Mouse (Mus musculus): Measurements from ENCODE around the gene Hs3st5. TPM values are rescaled to one million over a fixed set of nuclear protein-coding genes. Genes with fewer than 3 reads are reported as not detected.

The Hs3st5 gene
- polyA plus RNA-seq (2015; fragmentation: Nextera tagmentation; extraction: Ambion mirVana) = 0.35 and 0.81 TPM in 2 replicates

DNA sequence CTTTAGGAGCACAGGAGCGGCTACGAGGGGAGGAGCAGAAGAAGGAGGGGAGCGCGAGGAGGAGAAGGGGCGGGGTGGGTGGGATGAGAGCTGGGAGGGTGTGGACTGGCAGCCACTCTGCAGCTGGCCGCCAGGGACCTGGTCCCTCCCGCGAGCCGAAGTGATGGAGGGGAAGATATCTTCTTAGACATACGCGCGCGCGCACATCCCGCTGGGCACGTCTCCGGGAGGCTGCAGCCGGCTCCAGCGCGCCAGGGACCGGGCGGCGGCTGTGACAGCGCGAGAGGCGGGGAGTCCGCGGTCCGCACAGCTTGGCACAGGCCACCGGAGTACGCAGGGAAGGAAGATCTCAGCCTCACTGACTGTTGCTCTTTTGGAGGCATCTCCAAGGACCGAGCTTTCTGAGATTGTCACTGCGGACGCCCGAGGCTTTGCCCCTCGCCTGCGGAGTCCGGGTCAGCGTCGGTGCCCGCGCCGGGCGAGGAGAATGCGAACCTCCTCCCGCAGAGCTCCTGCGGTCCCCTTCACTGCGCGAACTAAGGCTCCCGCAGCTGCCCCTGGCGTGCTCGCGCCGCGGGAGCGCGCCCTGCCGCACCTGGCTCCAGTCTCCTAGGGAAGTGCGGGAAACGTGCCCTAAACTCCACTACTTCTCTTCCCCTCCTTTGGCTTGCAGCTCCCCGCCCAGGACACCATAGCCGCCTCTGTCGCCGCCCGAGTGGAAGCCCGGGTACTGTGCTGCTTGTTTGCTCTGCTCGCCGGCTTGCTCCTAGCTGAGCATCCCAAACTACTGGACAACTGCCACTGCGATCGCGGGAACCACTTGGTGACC is at the start of gene Hs3st5:
TSS of gene Hs3st5 (plus strand) at position 88 of the 829 bp plus-strand sequence.
- peak within 1 kb of the TSS; percentile 100 for H3K4me2 ChIP-seq
- peaks cover 17% of the 10 kb centered on the region for H3K4me1 ChIP-seq (replicated peaks)
- H3K27ac ChIP-seq = no peak within 1 kb of the TSS
- H3K36me3 ChIP-seq = no peaks in the 10 kb centered on the region
- H3K27me3 ChIP-seq = peaks cover 43% of the 10 kb centered on the region
- ATAC-seq (replicated peaks; ENCODE audit: insufficient number of reproducible peaks, insufficient read depth, low FRiP score, low read depth) = peak; percentile 79
- no peaks in the 10 kb centered on the region for H3K9me3 ChIP-seq (replicated peaks)
- H3K4me3 ChIP-seq = peak within 1 kb of the TSS; percentile 63
- peak within 1 kb of the TSS; percentile 58 for H3K9ac ChIP-seq
- under 1% methylated on average over 69 of the region's 71 CpGs for WGBS

DNA sequence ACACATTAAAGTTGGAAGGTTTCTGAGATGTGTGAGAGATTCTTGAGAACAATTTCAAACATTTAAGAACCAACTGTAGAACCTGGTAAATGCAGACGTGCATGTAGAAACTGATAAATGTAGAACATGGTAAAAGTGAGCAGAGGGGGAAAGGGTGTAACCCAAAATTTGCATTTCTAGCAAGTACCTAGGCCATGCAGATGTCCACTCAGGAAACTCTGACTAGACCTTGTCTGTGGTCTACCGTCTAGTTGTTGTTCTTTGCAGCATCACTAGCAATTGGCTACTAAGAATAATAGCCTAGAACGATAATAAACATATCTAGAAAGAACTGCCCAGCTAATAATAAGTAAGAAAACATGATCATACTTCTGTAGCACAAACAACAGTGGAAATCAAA is 38.0 kb upstream of the Hs3st5 start:
- no peaks in the 10 kb centered on the region for H3K27me3 ChIP-seq
- no peaks in the 10 kb centered on the region for H3K36me3 ChIP-seq
- H3K4me1 ChIP-seq (replicated peaks) = no peaks in the 10 kb centered on the region
- no peak overlapping the region for H3K27ac ChIP-seq
- H3K9me3 ChIP-seq (replicated peaks) = no peaks in the 10 kb centered on the region
- H3K4me2 ChIP-seq = no peak overlapping the region
- H3K4me3 ChIP-seq = no peak overlapping the region
- ATAC-seq (replicated peaks; ENCODE audit: insufficient number of reproducible peaks, insufficient read depth, low FRiP score, low read depth) = no peak
- H3K9ac ChIP-seq = no peak overlapping the region
- 76% methylated on average over 3 of the region's 3 CpGs for WGBS

GRCm38 (mm10) chr10:36471135-36471534 is 35.5 kb upstream of the Hs3st5 start:
- no peak overlapping the region for H3K9ac ChIP-seq
- H3K4me2 ChIP-seq = no peak overlapping the region
- no peak for ATAC-seq (replicated peaks; ENCODE audit: insufficient number of reproducible peaks, insufficient read depth, low FRiP score, low read depth)
- no peak overlapping the region for H3K27ac ChIP-seq
- H3K4me1 ChIP-seq (replicated peaks) = no peaks in the 10 kb centered on the region
- no peaks in the 10 kb centered on the region for H3K9me3 ChIP-seq (replicated peaks)
- no peaks in the 10 kb centered on the region for H3K36me3 ChIP-seq
- no peaks in the 10 kb centered on the region for H3K27me3 ChIP-seq
- no peak overlapping the region for H3K4me3 ChIP-seq
- WGBS = 57% methylated on average over 3 of the region's 3 CpGs

- Histone ChIP-seq H3K9ac (no peak overlapping the region), H3K4me3 (no peak overlapping the region), H3K36me3 (no peaks in the 10 kb centered on the region), H3K27ac (no peak overlapping the region), H3K4me1 (replicated peaks) (no peaks in the 10 kb centered on the region), H3K27me3 (no peaks in the 10 kb centered on the region), H3K4me2 (no peak overlapping the region), H3K9me3 (replicated peaks) (no peaks in the 10 kb centered on the region)
- ATAC-seq (replicated peaks; ENCODE audit: insufficient number of reproducible peaks, insufficient read depth, low FRiP score, low read depth) = no peak
- 36% methylated on average over 3 of the region's 3 CpGs for WGBS
Observed at GRCm38 (mm10) chr10:36474834-36475233, 31.8 kb upstream of the Hs3st5 start.

GRCm38 (mm10) chr10:36477543-36477942 is 29.1 kb upstream of the Hs3st5 start:
- Histone ChIP-seq H3K4me2 (no peak overlapping the region), H3K9ac (no peak overlapping the region), H3K4me1 (replicated peaks) (no peaks in the 10 kb centered on the region), H3K9me3 (replicated peaks) (no peaks in the 10 kb centered on the region), H3K36me3 (no peaks in the 10 kb centered on the region), H3K27me3 (no peaks in the 10 kb centered on the region), H3K27ac (no peak overlapping the region), H3K4me3 (no peak overlapping the region)
- 77% methylated on average over 4 of the region's 4 CpGs for WGBS
- no peak for ATAC-seq (replicated peaks; ENCODE audit: insufficient number of reproducible peaks, insufficient read depth, low FRiP score, low read depth)

GRCm38 (mm10) chr10:36483362-36483761 is 23.3 kb upstream of the Hs3st5 start:
- WGBS = 64% methylated on average over 2 of the region's 2 CpGs
- ATAC-seq (replicated peaks; ENCODE audit: insufficient number of reproducible peaks, insufficient read depth, low FRiP score, low read depth) = no peak
- H3K27me3 ChIP-seq = no peaks in the 10 kb centered on the region

DNA sequence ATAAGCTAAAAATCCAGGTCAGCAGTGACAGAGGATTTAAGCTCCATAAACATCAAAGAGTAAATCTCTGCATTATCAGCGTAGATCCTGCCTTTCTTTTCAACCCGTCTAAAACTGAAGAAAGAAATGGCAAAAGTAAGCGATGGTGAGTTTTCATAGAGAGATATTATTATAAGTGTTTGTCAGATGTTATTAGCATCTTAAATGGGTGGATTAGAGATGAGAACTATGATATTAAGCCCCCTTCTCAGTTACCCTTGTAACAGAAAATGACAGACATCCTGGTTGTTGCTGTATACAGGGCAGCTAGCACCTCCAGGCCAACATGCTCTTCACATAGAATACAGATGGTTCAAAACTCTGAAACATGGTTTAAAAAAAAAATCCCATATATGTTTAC is 22.6 kb upstream of the Hs3st5 start:
- H3K36me3 ChIP-seq = no peaks in the 10 kb centered on the region
- H3K4me2 ChIP-seq = no peak overlapping the region
- no peak overlapping the region for H3K4me3 ChIP-seq
- H3K4me1 ChIP-seq (replicated peaks) = no peaks in the 10 kb centered on the region
- H3K27me3 ChIP-seq = no peaks in the 10 kb centered on the region
- H3K9ac ChIP-seq = no peak overlapping the region
- no peak overlapping the region for H3K27ac ChIP-seq
- WGBS = 70% methylated on average over 3 of the region's 3 CpGs
- H3K9me3 ChIP-seq (replicated peaks) = no peaks in the 10 kb centered on the region
- no peak for ATAC-seq (replicated peaks; ENCODE audit: insufficient number of reproducible peaks, insufficient read depth, low FRiP score, low read depth)

More at GRCm38 (mm10) chr10:36483362-36483761, 23.3 kb upstream of the Hs3st5 start:
- Histone ChIP-seq H3K9me3 (replicated peaks) (no peaks in the 10 kb centered on the region), H3K9ac (no peak overlapping the region), H3K4me3 (no peak overlapping the region), H3K4me1 (replicated peaks) (no peaks in the 10 kb centered on the region), H3K27ac (no peak overlapping the region), H3K4me2 (no peak overlapping the region), H3K36me3 (no peaks in the 10 kb centered on the region)

- WGBS = 80% methylated on average over 1 of the region's 1 CpGs
- no peaks in the 10 kb centered on the region for H3K9me3 ChIP-seq (replicated peaks)
- no peak overlapping the region for H3K9ac ChIP-seq
- no peak overlapping the region for H3K4me2 ChIP-seq
- no peaks in the 10 kb centered on the region for H3K36me3 ChIP-seq
- no peak overlapping the region for H3K27ac ChIP-seq
- no peak overlapping the region for H3K4me3 ChIP-seq
- no peaks in the 10 kb centered on the region for H3K27me3 ChIP-seq
- no peaks in the 10 kb centered on the region for H3K4me1 ChIP-seq (replicated peaks)
- no peak for ATAC-seq (replicated peaks; ENCODE audit: insufficient number of reproducible peaks, insufficient read depth, low FRiP score, low read depth)
Observed at GRCm38 (mm10) chr10:36484728-36485300, 21.8 kb upstream of the Hs3st5 start.

DNA sequence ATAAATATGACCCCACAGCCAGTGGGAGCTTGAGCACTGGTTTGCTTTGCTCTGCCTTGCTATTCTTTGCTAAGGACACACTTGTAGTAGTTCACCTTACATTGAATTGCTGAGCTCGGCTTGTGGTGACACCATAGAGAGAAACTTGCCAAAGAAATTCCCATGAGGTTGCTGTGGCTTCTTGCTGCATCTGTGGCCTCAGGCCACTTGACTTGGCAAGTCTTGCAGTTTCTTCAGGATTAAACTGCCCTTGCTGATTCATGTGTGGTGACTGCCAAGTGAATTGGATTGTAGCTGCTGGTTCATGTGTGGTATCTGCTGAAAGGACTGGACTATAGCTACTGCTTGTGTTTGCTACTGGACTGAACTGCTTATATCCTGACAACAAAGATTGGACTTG is 13.0 kb upstream of the Hs3st5 start:
- Histone ChIP-seq H3K9ac (no peak overlapping the region), H3K4me3 (no peak overlapping the region), H3K9me3 (replicated peaks) (no peaks in the 10 kb centered on the region), H3K27me3 (no peaks in the 10 kb centered on the region), H3K4me1 (replicated peaks) (no peaks in the 10 kb centered on the region), H3K36me3 (no peaks in the 10 kb centered on the region), H3K4me2 (no peak overlapping the region), H3K27ac (no peak overlapping the region)
- 81% methylated on average over 1 of the region's 1 CpGs for WGBS
- ATAC-seq (replicated peaks; ENCODE audit: insufficient number of reproducible peaks, insufficient read depth, low FRiP score, low read depth) = no peak

- no peak for ATAC-seq (replicated peaks; ENCODE audit: insufficient number of reproducible peaks, insufficient read depth, low FRiP score, low read depth)
- no peaks in the 10 kb centered on the region for H3K36me3 ChIP-seq
Observed at GRCm38 (mm10) chr10:36499713-36500112, 6.9 kb upstream of the Hs3st5 start.

DNA sequence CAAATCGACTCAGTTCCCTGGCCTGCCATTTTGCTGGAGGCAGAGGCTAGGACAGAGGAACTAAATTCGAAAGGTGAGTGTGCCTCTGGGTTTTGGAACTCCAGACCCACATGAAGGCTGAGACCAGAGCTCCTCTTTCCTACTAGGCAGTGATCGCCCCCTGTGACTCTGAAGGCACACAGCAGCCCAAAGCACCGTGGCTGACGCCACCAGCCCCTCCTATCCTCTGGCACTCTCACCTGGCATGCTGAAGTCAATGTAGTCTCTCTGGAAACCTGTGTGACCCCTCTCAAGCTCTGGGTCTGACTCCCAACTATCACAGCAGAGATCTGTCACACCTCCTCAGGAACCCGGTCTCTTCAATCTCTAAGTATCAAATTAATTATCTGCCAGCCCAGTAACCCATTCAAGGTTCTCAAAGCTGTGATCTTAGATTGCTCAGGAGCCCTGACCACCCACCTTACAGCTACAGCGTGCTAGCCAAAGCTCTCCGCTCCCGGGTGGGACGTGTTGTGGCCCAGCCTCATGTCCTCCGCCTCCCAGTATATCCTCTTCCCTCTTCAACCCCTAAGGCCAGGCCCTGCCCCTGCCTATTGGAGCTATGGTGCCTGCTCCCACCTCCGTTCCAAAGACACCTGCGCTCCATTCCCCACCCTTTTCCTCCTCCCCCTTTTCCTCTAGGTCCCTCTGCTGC is 434 bp upstream of the Hs3st5 start:
- ATAC-seq (replicated peaks; ENCODE audit: insufficient number of reproducible peaks, insufficient read depth, low FRiP score, low read depth) = peak; percentile 52; the same call in 1 of the 2 replicates
- H3K9ac ChIP-seq = peak overlapping the region; percentile 58; the same call in 1 of the 2 replicates
- WGBS = 13% methylated on average over 13 of the region's 13 CpGs

More at GRCm38 (mm10) chr10:36499713-36500112, 6.9 kb upstream of the Hs3st5 start:
- 79% methylated on average over 1 of the region's 1 CpGs for WGBS
- no peaks in the 10 kb centered on the region for H3K4me1 ChIP-seq (replicated peaks)
- no peaks in the 10 kb centered on the region for H3K27me3 ChIP-seq
- H3K9me3 ChIP-seq (replicated peaks) = no peaks in the 10 kb centered on the region
- H3K27ac ChIP-seq = no peak overlapping the region
- H3K9ac ChIP-seq = no peak overlapping the region
- no peak overlapping the region for H3K4me2 ChIP-seq
- no peak overlapping the region for H3K4me3 ChIP-seq

More for the DNA sequence above, 434 bp upstream of the Hs3st5 start:
- Histone ChIP-seq H3K27me3 (peaks cover 43% of the 10 kb centered on the region), H3K27ac (no peak overlapping the region), H3K4me1 (replicated peaks) (peaks cover 17% of the 10 kb centered on the region), H3K4me3 (peak overlapping the region; percentile 63), H3K36me3 (no peaks in the 10 kb centered on the region), H3K9me3 (replicated peaks) (no peaks in the 10 kb centered on the region), H3K4me2 (peak overlapping the region; percentile 100)
